Mouse (Mus musculus) neural tube, embryonic 12.5 days (tissue): ENCODE data around the gene Scn3b. TPM values are rescaled to one million over a fixed set of nuclear protein-coding genes. Genes with fewer than 3 reads are reported as not detected.

Experiments used
- ATAC-seq: fragments of 200-750 bp; cut with Nextera tagmentation; 2 replicates; pipeline ENCODE4 v1.8.0; 2017; ENCODE audit warnings: low read depth, mild to moderate bottlenecking, moderate TSS enrichment, moderate library complexity; ENCODE audit not compliant: low FRiP score
- H3K27ac ChIP-seq: fragments of 300-500 bp; sonication (generic); 2 replicates; pipeline ENCODE4 v1.5.1; 2016
- H3K27me3 ChIP-seq: fragments of 300-500 bp; sonication (generic); replicated peaks from 2 replicates; pipeline ENCODE4 v1.6.1; 2016; ENCODE audit warnings: mild to moderate bottlenecking
- H3K36me3 ChIP-seq: fragments of 300-500 bp; sonication (generic); 2 replicates; pipeline ENCODE4 v1.6.1; 2016; ENCODE audit warnings: mild to moderate bottlenecking
- H3K4me1 ChIP-seq: fragments of 300-500 bp; sonication (generic); 2 replicates; pipeline ENCODE4 v1.6.1; 2016
- H3K4me2 ChIP-seq: fragments of 300-500 bp; sonication (generic); replicated peaks from 2 replicates; pipeline ENCODE4 v1.6.1; 2016; ENCODE audit warnings: mild to moderate bottlenecking
- H3K4me3 ChIP-seq: fragments of 300-500 bp; sonication (generic); 2 replicates; pipeline ENCODE4 v1.5.1; 2016
- H3K9ac ChIP-seq: fragments of 300-500 bp; sonication (generic); 2 replicates; pipeline ENCODE4 v1.6.1; 2016; ENCODE audit warnings: mild to moderate bottlenecking
- H3K9me3 ChIP-seq: fragments of 300-500 bp; sonication (generic); 2 replicates; pipeline ENCODE4 v1.6.1; 2016; ENCODE audit warnings: mild to moderate bottlenecking
- WGBS: fragments of 180-500 bp; shearing (Covaris S2); methylation state at CpG from one replicate; pipeline ENCODE4 v1.1.7; 2016; 5-methylcytosine and 5-hydroxymethylcytosine counted together
- polyA plus RNA-seq: library from polyadenylated mRNA; unstranded; fragments of >200 nt; fragmentation: Nextera tagmentation; extraction: Ambion mirVana; gene quantifications from 2 replicates; pipeline ENCODE4 v1.2.1, GENCODE M21; 2016

Scn3b gene
- polyA plus RNA-seq, 1 experiment from 2014 or later: 61.0 TPM

GRCm38 (mm10) chr9:40300018-40300989 is 31.3 kb downstream of the Scn3b start:
- Histone ChIP-seq H3K36me3 (peaks cover 51% of the 10 kb centered on the region), H3K27ac (no peak overlapping the region), H3K4me3 (no peak overlapping the region), H3K4me2 (no peak overlapping the region), H3K9me3 (no peaks in the 10 kb centered on the region), H3K4me1 (no peaks in the 10 kb centered on the region), H3K9ac (no peak overlapping the region), H3K27me3 (no peaks in the 10 kb centered on the region)
- no peak for ATAC-seq
- 94% methylated on average over 15 of the region's 15 CpGs for WGBS

- WGBS: 86% methylated on average over 5 of the region's 5 CpGs
- Histone ChIP-seq H3K36me3 (peaks cover 63% of the 10 kb centered on the region), H3K4me2 (no peak overlapping the region)
Measured at GRCm38 (mm10) chr9:40301475-40301874, 32.5 kb downstream of the Scn3b start.

GRCm38 (mm10) chr9:40302375-40302774 is 33.4 kb downstream of the Scn3b start:
- peaks cover 69% of the 10 kb centered on the region for H3K36me3 ChIP-seq

More at GRCm38 (mm10) chr9:40301475-40301874, 32.5 kb downstream of the Scn3b start:
- no peak for ATAC-seq
- no peaks in the 10 kb centered on the region for H3K4me1 ChIP-seq
- H3K9ac ChIP-seq: no peak overlapping the region
- H3K4me3 ChIP-seq: no peak overlapping the region
- H3K27ac ChIP-seq: no peak overlapping the region
- no peaks in the 10 kb centered on the region for H3K27me3 ChIP-seq
- no peaks in the 10 kb centered on the region for H3K9me3 ChIP-seq

GRCm38 (mm10) chr9:40304243-40304642 is 35.2 kb downstream of the Scn3b start:
- no peak for ATAC-seq
- Histone ChIP-seq H3K9ac (no peak overlapping the region), H3K36me3 (peaks cover 65% of the 10 kb centered on the region), H3K4me1 (no peaks in the 10 kb centered on the region), H3K4me3 (no peak overlapping the region), H3K27ac (no peak overlapping the region), H3K27me3 (no peaks in the 10 kb centered on the region), H3K4me2 (no peak overlapping the region), H3K9me3 (no peaks in the 10 kb centered on the region)
- 95% methylated on average over 8 of the region's 8 CpGs for WGBS

More at GRCm38 (mm10) chr9:40302375-40302774, 33.4 kb downstream of the Scn3b start:
- no peak overlapping the region for H3K27ac ChIP-seq
- no peak overlapping the region for H3K4me3 ChIP-seq
- no peaks in the 10 kb centered on the region for H3K4me1 ChIP-seq
- H3K27me3 ChIP-seq: no peaks in the 10 kb centered on the region
- H3K9me3 ChIP-seq: no peaks in the 10 kb centered on the region
- H3K9ac ChIP-seq: no peak overlapping the region
- 90% methylated on average over 8 of the region's 8 CpGs for WGBS
- H3K4me2 ChIP-seq: no peak overlapping the region
- no peak for ATAC-seq

- whole genome bisulfite sequencing: 81% methylated on average over 3 of the region's 3 CpGs
- H3K4me3 ChIP-seq: no peak overlapping the region
Measured at GRCm38 (mm10) chr9:40307311-40307710, 38.3 kb downstream of the Scn3b start.

GRCm38 (mm10) chr9:40309876-40310275 is 40.9 kb downstream of the Scn3b start:
- Histone ChIP-seq H3K27ac (no peak overlapping the region), H3K4me3 (no peak overlapping the region), H3K4me1 (no peaks in the 10 kb centered on the region), H3K27me3 (no peaks in the 10 kb centered on the region), H3K4me2 (no peak overlapping the region), H3K36me3 (peaks cover 35% of the 10 kb centered on the region), H3K9me3 (no peaks in the 10 kb centered on the region), H3K9ac (no peak overlapping the region)
- no peak for ATAC-seq
- WGBS: 94% methylated on average over 6 of the region's 6 CpGs

More at GRCm38 (mm10) chr9:40307311-40307710, 38.3 kb downstream of the Scn3b start:
- Histone ChIP-seq H3K4me2 (no peak overlapping the region), H3K9ac (no peak overlapping the region), H3K9me3 (no peaks in the 10 kb centered on the region), H3K27me3 (no peaks in the 10 kb centered on the region), H3K4me1 (no peaks in the 10 kb centered on the region), H3K27ac (no peak overlapping the region), H3K36me3 (peaks cover 54% of the 10 kb centered on the region)
- ATAC-seq: no peak

- 62% methylated on average over 9 of the region's 9 CpGs for WGBS
- H3K36me3 ChIP-seq: peaks cover 19% of the 10 kb centered on the region
Measured at GRCm38 (mm10) chr9:40311813-40312212, 42.8 kb downstream of the Scn3b start.

GRCm38 (mm10) chr9:40316865-40317660 is 48.0 kb downstream of the Scn3b start:
- H3K4me1 ChIP-seq: 0 out of 2 replicates have a peak, but pooled peaks cover 3% of the 10 kb centered on the region
- no peak overlapping the region for H3K27ac ChIP-seq
- H3K27me3 ChIP-seq: no peaks in the 10 kb centered on the region
- 92% methylated on average over 9 of the region's 9 CpGs for WGBS
- H3K9ac ChIP-seq: no peak overlapping the region
- peaks cover 7% of the 10 kb centered on the region for H3K36me3 ChIP-seq
- no peak overlapping the region for H3K4me3 ChIP-seq
- no peaks in the 10 kb centered on the region for H3K9me3 ChIP-seq
- no peak for ATAC-seq
- H3K4me2 ChIP-seq: no peak overlapping the region

More at GRCm38 (mm10) chr9:40311813-40312212, 42.8 kb downstream of the Scn3b start:
- Histone ChIP-seq H3K4me3 (no peak overlapping the region), H3K27ac (no peak overlapping the region), H3K9me3 (no peaks in the 10 kb centered on the region), H3K27me3 (no peaks in the 10 kb centered on the region), H3K4me2 (no peak overlapping the region), H3K4me1 (no peaks in the 10 kb centered on the region), H3K9ac (no peak overlapping the region)
- no peak for ATAC-seq

- 94% methylated on average over 4 of the region's 4 CpGs for WGBS
- no peak for ATAC-seq
- Histone ChIP-seq H3K36me3 (peaks cover 4% of the 10 kb centered on the region), H3K4me3 (no peak overlapping the region), H3K4me2 (no peak overlapping the region), H3K27ac (no peak overlapping the region), H3K9me3 (no peaks in the 10 kb centered on the region), H3K27me3 (no peaks in the 10 kb centered on the region), H3K9ac (no peak overlapping the region), H3K4me1 (0 out of 2 replicates have a peak, but pooled peaks cover 3% of the 10 kb centered on the region)
Measured at GRCm38 (mm10) chr9:40317735-40318134, 48.7 kb downstream of the Scn3b start.

- Histone ChIP-seq H3K4me2 (no peak overlapping the region), H3K9ac (no peak overlapping the region), H3K27ac (no peak overlapping the region), H3K27me3 (no peaks in the 10 kb centered on the region), H3K4me3 (no peak overlapping the region), H3K36me3 (peaks cover 3% of the 10 kb centered on the region; the same call in 1 of the 2 replicates), H3K9me3 (no peaks in the 10 kb centered on the region), H3K4me1 (0 out of 2 replicates have a peak, but pooled peaks cover 3% of the 10 kb centered on the region)
- ATAC-seq: no peak
- WGBS: 83% methylated on average over 5 of the region's 5 CpGs
Measured at GRCm38 (mm10) chr9:40318771-40319170, 49.8 kb downstream of the Scn3b start.

GRCm38 (mm10) chr9:40320405-40320804 is 51.4 kb downstream of the Scn3b start:
- no peak overlapping the region for H3K4me3 ChIP-seq
- no peak overlapping the region for H3K27ac ChIP-seq
- WGBS: 89% methylated on average over 8 of the region's 8 CpGs
- ATAC-seq: no peak
- peaks cover 3% of the 10 kb centered on the region; the same call in 1 of the 2 replicates for H3K36me3 ChIP-seq
- no peaks in the 10 kb centered on the region for H3K9me3 ChIP-seq
- H3K9ac ChIP-seq: no peak overlapping the region
- H3K27me3 ChIP-seq: no peaks in the 10 kb centered on the region
- H3K4me1 ChIP-seq: 0 out of 2 replicates have a peak, but pooled peaks cover 3% of the 10 kb centered on the region
- no peak overlapping the region; the same call in 1 of the 2 replicates for H3K4me2 ChIP-seq
